Mouse (Mus musculus) forebrain, embryonic 16.5 days (tissue): ENCODE data around the gene Sncb. TPM values are rescaled to one million over a fixed set of nuclear protein-coding genes. Genes with fewer than 3 reads are reported as not detected.

Source experiments
- ATAC-seq: fragments of 200-750 bp; cut with Nextera tagmentation; 2 replicates; pipeline ENCODE4 v1.8.0; 2017; ENCODE audit warnings: mild to moderate bottlenecking, moderate library complexity
- H3K27ac ChIP-seq: fragments of 300-500 bp; sonication (generic); 2 replicates; pipeline ENCODE4 v1.5.1; 2014; ENCODE audit warnings: low read length, control low read depth
- H3K27me3 ChIP-seq: fragments of 300-500 bp; sonication (generic); replicated peaks from 2 replicates; pipeline ENCODE4 v1.6.1; 2014; ENCODE audit warnings: low read length; ENCODE audit not compliant: control insufficient read depth, insufficient read depth
- H3K36me3 ChIP-seq: fragments of 300-500 bp; sonication (generic); 2 replicates; pipeline ENCODE4 v1.6.1; 2014; ENCODE audit not compliant: control insufficient read depth, insufficient read depth
- H3K4me1 ChIP-seq: fragments of 300-500 bp; sonication (generic); replicated peaks from 2 replicates; pipeline ENCODE4 v1.6.1; 2014; ENCODE audit warnings: low read length; ENCODE audit not compliant: control insufficient read depth, insufficient read depth
- H3K4me2 ChIP-seq: fragments of 300-500 bp; sonication (generic); 2 replicates; pipeline ENCODE4 v1.6.1; 2014; ENCODE audit warnings: mild to moderate bottlenecking, low read length, control low read depth
- H3K4me3 ChIP-seq: fragments of 300-500 bp; sonication (generic); replicated peaks from 2 replicates; pipeline ENCODE4 v1.5.1; 2014; ENCODE audit warnings: mild to moderate bottlenecking, low read length, control low read depth
- H3K9ac ChIP-seq: fragments of 300-500 bp; sonication (generic); replicated peaks from 2 replicates; pipeline ENCODE4 v1.6.1; 2014; ENCODE audit warnings: low read depth, low read length, control low read depth
- H3K9me3 ChIP-seq: fragments of 300-500 bp; sonication (generic); 2 replicates; pipeline ENCODE4 v1.6.1; 2016; ENCODE audit warnings: low read length; ENCODE audit not compliant: control insufficient read depth
- WGBS: fragments of 180-500 bp; shearing (Covaris S2); extraction: QIAGEN DNeasy Blood & Tissue Kit; methylation state at CpG from one replicate; pipeline ENCODE4 v1.1.7; 2014; 5-methylcytosine and 5-hydroxymethylcytosine counted together
- polyA plus RNA-seq: library from polyadenylated mRNA; unstranded; fragments of >200 nt; fragmentation: Nextera tagmentation; extraction: Ambion mirVana; gene quantifications from 2 replicates; pipeline ENCODE4 v1.2.1, GENCODE M21; 2015

Gene Sncb
- polyA plus RNA-seq, 1 experiment from 2014 or later, result 37.0 TPM

DNA sequence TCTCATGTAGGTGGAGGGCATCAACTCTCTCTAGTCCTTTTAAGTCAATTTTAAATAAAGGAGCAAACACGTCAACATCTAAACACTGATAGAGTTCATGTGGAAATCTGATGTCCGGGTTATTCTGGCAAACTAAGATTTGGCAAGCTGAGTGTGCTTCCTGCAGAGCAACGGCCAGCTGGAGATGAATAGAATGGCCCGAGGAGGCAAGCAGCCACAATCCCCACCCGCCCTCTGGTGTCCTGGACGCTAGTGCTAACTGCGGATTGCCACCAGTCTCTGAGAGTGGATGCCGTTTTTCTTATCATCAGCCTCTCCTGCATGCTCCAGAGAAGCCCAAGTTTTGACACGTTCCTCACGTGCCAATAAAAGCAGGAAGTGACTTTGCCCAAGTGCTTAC, 19.5 kb downstream of the Sncb start:
- Histone ChIP-seq H3K4me2 (peak overlapping the region; percentile 83), H3K4me1 (peaks cover 48% of the 10 kb centered on the region), H3K9ac (no peak overlapping the region), H3K27me3 (no peaks in the 10 kb centered on the region), H3K9me3 (no peaks in the 10 kb centered on the region), H3K27ac (no peak overlapping the region), H3K36me3 (peaks cover 2% of the 10 kb centered on the region; the same call in 1 of the 2 replicates), H3K4me3 (0 out of 2 replicates have a peak overlapping the region, but pooled peaks have one; percentile 11)
- 23% methylated on average over 10 of the region's 10 CpGs for WGBS
- no peak for ATAC-seq

DNA sequence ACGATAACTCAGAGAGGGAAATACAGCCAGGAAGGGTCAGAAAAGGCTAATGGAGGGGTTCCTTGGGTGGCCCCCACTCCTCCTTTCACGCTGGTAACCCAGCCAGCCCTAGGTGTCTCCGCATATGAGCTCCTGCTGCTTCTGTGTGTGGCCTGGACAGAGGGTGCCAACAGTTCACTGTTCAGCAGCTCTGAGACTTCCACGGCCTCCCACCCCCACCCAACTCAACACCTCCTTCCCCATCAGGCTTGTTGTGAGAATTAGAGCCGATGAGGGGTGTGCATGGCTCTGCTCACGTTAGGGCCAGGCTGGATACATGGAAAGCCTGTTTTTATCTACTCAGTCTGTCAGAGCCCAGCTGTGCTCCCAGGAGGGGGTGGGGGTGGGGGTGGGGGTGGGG, 20.3 kb downstream of the Sncb start:
- Histone ChIP-seq H3K36me3 (peaks cover 5% of the 10 kb centered on the region; the same call in 1 of the 2 replicates), H3K4me2 (peak overlapping the region; percentile 31), H3K4me3 (no peak overlapping the region), H3K9me3 (no peaks in the 10 kb centered on the region), H3K4me1 (peaks cover 52% of the 10 kb centered on the region), H3K27ac (no peak overlapping the region), H3K9ac (no peak overlapping the region), H3K27me3 (no peaks in the 10 kb centered on the region)
- no peak for ATAC-seq
- WGBS, result 37% methylated on average over 6 of the region's 6 CpGs

DNA sequence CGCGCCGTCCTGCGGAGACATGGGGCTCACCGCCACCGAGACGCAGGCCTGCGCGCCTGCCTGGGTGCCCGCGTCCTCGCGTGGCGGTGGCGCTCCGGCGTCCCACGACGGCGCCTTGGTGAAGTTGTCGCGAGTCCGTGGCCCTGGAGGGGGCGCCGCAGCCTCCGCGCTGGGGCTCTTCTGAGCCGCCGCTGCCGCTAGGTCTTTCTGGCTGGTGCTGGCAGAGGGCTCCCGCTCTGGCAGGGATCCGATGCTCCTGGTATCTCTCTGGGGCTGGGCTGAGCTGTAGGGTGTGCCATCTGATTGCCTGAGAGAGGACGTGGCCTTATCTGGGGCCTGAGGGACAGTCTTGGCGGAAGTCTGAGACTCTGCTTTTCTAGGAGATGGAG, 28.2 kb downstream of the Sncb start:
- Histone ChIP-seq H3K4me1 (peaks cover 16% of the 10 kb centered on the region), H3K9me3 (no peaks in the 10 kb centered on the region), H3K27me3 (0 out of 2 replicates have a peak, but pooled peaks cover 11% of the 10 kb centered on the region), H3K4me3 (no peak overlapping the region), H3K27ac (no peak overlapping the region), H3K4me2 (peak overlapping the region; percentile 34), H3K36me3 (peaks cover 40% of the 10 kb centered on the region), H3K9ac (peak overlapping the region; percentile 13; the same call in 1 of the 2 replicates)
- WGBS, result 6% methylated on average over 25 of the region's 34 CpGs
- 0 out of 2 replicates have a peak, but pooled peaks have one; percentile 11 for ATAC-seq

DNA sequence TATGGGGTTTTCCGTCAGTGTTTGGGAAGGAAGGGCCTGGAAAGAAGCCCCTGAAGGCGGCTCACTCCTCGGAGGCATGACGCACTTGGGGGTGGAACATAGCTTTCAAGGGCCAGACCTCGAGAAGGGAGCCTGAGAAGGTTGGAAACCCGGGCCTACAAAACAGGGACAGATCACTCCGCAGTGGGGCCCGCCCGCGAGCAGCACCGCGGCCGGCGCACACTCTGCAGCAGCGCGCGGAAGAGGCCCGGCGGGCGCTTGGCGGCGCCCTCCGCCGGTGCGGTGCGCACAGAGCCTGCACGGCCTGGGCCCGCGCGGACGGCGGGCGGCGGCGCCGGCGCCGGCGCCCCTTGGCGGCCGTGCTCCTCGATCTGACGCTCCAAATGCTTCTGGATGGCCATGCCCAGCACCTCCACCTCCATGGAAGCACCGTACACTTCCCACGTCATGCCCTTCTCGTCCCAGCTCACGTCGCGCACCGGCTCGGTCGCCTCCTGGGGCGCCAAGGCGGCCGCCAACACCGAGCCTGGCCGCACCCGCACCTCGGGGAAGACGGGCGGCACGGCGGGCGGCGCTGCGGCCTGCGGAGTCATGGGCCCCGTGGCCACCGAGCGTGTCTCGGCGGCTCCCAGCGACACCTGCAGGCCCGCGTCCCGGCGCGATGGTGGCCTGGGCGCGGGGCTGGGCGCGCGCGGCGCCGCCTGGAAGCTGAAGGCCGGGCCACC, 28.7 kb downstream of the Sncb start:
- peak overlapping the region; percentile 13; the same call in 1 of the 2 replicates for H3K9ac ChIP-seq
- ATAC-seq, result peak; percentile 75
- no peaks in the 10 kb centered on the region for H3K9me3 ChIP-seq
- peaks cover 40% of the 10 kb centered on the region for H3K36me3 ChIP-seq
- H3K27me3 ChIP-seq, result 0 out of 2 replicates have a peak, but pooled peaks cover 11% of the 10 kb centered on the region
- H3K4me3 ChIP-seq, result peak overlapping the region; percentile 17; the same call in 1 of the 2 replicates
- WGBS, result 2% methylated on average over 78 of the region's 87 CpGs
- H3K4me1 ChIP-seq, result peaks cover 16% of the 10 kb centered on the region
- no peak overlapping the region for H3K27ac ChIP-seq
- H3K4me2 ChIP-seq, result peak overlapping the region; percentile 34

DNA sequence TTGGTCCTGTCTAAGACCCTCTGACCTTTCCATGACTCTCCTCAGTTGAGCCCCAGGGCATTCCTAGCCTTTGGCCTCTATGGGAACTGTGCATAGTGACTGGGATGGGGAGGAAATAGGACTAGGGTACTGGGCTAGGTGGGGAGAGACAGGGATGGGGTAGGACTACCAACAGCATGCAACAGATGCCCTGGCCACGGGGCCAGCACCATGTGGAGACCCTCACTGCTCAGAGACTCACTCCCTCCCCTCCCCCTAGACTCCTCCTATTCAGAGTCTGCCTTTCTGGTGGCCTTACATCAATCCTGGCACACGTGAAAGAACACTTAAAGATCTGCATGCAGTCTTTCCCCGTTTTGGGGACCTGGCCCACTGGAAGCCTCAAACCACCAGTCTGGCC, 29.5 kb downstream of the Sncb start:
- Histone ChIP-seq H3K36me3 (peaks cover 40% of the 10 kb centered on the region), H3K27ac (no peak overlapping the region), H3K27me3 (0 out of 2 replicates have a peak, but pooled peaks cover 11% of the 10 kb centered on the region), H3K4me1 (peaks cover 16% of the 10 kb centered on the region), H3K4me2 (no peak overlapping the region), H3K4me3 (no peak overlapping the region), H3K9ac (no peak overlapping the region), H3K9me3 (no peaks in the 10 kb centered on the region)
- WGBS, result 30% methylated on average over 3 of the region's 3 CpGs
- ATAC-seq, result no peak

DNA sequence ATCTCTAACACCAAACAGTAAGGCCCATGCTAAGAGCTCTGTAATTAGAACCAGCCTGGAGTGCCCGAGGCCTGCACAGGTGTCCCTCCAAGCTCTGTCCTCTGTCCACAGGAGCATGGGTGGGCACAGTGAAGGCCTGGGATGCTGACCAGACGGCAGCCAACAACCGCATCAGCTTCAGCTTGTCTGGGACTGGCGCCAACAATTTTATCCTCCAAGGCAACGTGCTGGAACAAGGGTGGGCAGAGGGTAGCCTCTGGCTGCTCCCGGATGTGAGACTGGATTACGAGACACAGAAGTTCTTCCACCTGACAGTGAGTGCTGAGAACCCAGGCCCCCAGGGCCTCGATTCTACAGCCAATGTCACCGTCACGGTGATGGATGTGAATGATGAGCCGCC, 40.3 kb downstream of the Sncb start:
- Histone ChIP-seq H3K4me1 (no peaks in the 10 kb centered on the region), H3K27me3 (no peaks in the 10 kb centered on the region), H3K4me3 (no peak overlapping the region), H3K36me3 (no peaks in the 10 kb centered on the region), H3K9ac (no peak overlapping the region), H3K9me3 (peaks cover 3% of the 10 kb centered on the region), H3K4me2 (no peak overlapping the region), H3K27ac (no peak overlapping the region)
- WGBS, result 59% methylated on average over 11 of the region's 11 CpGs
- no peak for ATAC-seq

DNA sequence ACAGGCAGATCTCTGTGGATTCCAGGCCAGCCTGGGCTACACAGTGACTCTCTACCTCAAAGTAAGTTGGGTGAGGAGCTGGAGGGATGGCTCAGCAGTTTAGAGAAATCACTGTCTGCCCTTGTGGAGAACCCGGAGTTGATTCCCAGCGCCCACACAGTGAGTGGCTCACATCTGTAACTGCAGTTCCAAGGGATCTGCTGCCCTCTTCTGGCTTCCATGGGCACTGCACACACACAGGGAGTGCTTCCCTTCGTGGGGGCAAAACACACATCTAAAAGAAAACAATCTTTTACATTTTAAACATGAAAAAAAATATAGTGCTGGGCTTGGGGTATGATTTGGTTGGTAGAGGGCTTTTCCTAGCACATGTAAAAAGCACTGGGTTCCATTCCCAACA, 43.3 kb downstream of the Sncb start:
- 94% methylated on average over 3 of the region's 3 CpGs for WGBS
- no peak overlapping the region for H3K27ac ChIP-seq
- H3K9me3 ChIP-seq, result peaks cover 3% of the 10 kb centered on the region
- no peak overlapping the region for H3K9ac ChIP-seq
- no peaks in the 10 kb centered on the region for H3K27me3 ChIP-seq
- H3K4me3 ChIP-seq, result no peak overlapping the region
- ATAC-seq, result no peak
- H3K36me3 ChIP-seq, result no peaks in the 10 kb centered on the region
- H3K4me1 ChIP-seq, result no peaks in the 10 kb centered on the region
- no peak overlapping the region for H3K4me2 ChIP-seq

DNA sequence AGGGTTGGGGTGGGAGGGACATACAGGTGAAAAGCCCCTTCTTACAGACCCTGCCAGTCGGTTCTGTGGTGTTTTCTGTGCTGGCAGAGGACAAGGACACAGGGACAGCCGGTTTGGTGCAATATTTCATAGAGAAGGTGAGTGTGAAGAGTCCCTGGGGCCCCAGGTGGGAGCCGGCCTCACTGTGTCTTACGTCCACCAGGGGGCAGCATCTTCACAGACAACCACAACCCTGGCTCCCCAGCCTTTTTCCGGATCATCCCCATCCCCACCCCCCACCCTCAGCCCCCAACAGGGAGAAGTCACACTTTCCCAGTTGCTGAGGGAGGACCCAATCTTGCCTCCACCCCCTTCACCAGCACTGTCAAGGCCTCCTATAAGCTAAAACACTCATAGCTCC, 49.5 kb downstream of the Sncb start:
- 0 out of 2 replicates have a peak, but pooled peaks have one; percentile 23 for ATAC-seq
- Histone ChIP-seq H3K4me3 (no peak overlapping the region), H3K36me3 (no peaks in the 10 kb centered on the region), H3K4me1 (no peaks in the 10 kb centered on the region), H3K9ac (no peak overlapping the region), H3K27ac (no peak overlapping the region), H3K4me2 (no peak overlapping the region), H3K9me3 (no peaks in the 10 kb centered on the region), H3K27me3 (no peaks in the 10 kb centered on the region)
- WGBS, result 3% methylated on average over 5 of the region's 5 CpGs

DNA sequence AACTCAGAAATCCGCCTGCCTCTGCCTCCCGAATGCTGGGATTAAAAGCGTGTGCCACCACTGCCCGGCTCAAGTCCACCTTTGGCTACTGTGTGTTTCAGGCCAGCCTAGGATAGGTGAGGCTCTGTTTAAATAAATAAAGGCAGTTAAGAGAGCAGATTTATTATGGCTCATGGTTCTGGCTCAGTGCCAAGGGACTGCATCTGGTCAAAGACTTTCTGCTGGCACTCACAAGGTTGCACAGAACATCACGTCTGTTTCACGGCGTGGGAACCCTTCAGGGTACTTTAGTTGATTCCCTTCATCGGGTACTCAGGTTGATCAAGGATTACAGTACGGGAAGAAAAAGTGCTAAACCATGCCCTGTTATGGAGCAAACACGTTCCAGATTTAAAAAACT, 51.4 kb downstream of the Sncb start:
- no peak overlapping the region for H3K4me2 ChIP-seq
- ATAC-seq, result no peak
- H3K9me3 ChIP-seq, result no peaks in the 10 kb centered on the region
- no peaks in the 10 kb centered on the region for H3K4me1 ChIP-seq
- WGBS, result 67% methylated on average over 10 of the region's 10 CpGs
- H3K27me3 ChIP-seq, result no peaks in the 10 kb centered on the region
- no peaks in the 10 kb centered on the region for H3K36me3 ChIP-seq
- H3K4me3 ChIP-seq, result no peak overlapping the region
- no peak overlapping the region for H3K9ac ChIP-seq
- no peak overlapping the region for H3K27ac ChIP-seq
